Mouse (Mus musculus) myocyte (in vitro differentiated cells): ENCODE results near the gene Tex11. TPM values are rescaled to one million over a fixed set of nuclear protein-coding genes. Genes with fewer than 3 reads are reported as not detected.

Source experiments
- H3K27me3 ChIP-seq: one replicate; pipeline ENCODE4 v1.6.1; 2011; ENCODE audit not compliant: control insufficient read depth, insufficient read depth, insufficient read length
- H3K36me3 ChIP-seq: one replicate; pipeline ENCODE4 v1.6.1; 2011; ENCODE audit not compliant: control insufficient read depth, insufficient read depth
- H3K4me2 ChIP-seq: one replicate; pipeline ENCODE4 v1.6.1; 2011; ENCODE audit warnings: low read depth, control low read depth
- H3K4me3 ChIP-seq: one replicate; pipeline ENCODE4 v1.5.1; 2011; ENCODE audit warnings: mild to moderate bottlenecking, control low read depth, moderate library complexity
- H3K79me2 ChIP-seq: one replicate; pipeline ENCODE4 v1.6.1; 2011; ENCODE audit not compliant: control insufficient read depth, insufficient read depth
- H3ac ChIP-seq: one replicate; pipeline ENCODE4 v1.6.1; 2011; ENCODE audit not compliant: control insufficient read depth, insufficient read length
- CEBPB ChIP-seq: IDR thresholded peaks from 2 replicates; pipeline ENCODE4 v1.6.1; 2011; ENCODE audit warnings: mild to moderate bottlenecking, moderate library complexity; ENCODE audit not compliant: poor library complexity, insufficient read depth, severe bottlenecking
- E2F4 ChIP-seq: IDR thresholded peaks from one replicate; pipeline ENCODE4 v1.6.1; 2011; ENCODE audit warnings: mild to moderate bottlenecking, control low read depth, moderate library complexity; ENCODE audit not compliant: insufficient read depth
- MAX ChIP-seq: IDR thresholded peaks from one replicate; pipeline ENCODE4 v1.6.1; 2011; ENCODE audit warnings: low read depth, mild to moderate bottlenecking, control low read depth
- MYOD1 ChIP-seq, 3 experiments: IDR thresholded peaks; one replicate each; pipeline ENCODE4 v1.6.1; 2011; ENCODE audit warnings: control low read depth in 2 of 3, low read depth in 2 of 3, mild to moderate bottlenecking in 2 of 3, moderate library complexity in 1 of 3; ENCODE audit not compliant: insufficient read length in 2 of 3, control insufficient read depth in 1 of 3
- MYOG ChIP-seq, 3 experiments: IDR thresholded peaks; one replicate each; pipeline ENCODE4 v1.6.1; 2011; ENCODE audit warnings: control low read depth in 2 of 3, low read depth in 2 of 3, mild to moderate bottlenecking in 2 of 3; ENCODE audit not compliant: insufficient read length in 2 of 3, control insufficient read depth in 1 of 3, insufficient read depth in 1 of 3
- POLR2A ChIP-seq: IDR thresholded peaks from one replicate; pipeline ENCODE4 v1.6.1; 2011; ENCODE audit warnings: low read depth, mild to moderate bottlenecking, control low read depth, moderate library complexity; ENCODE audit not compliant: insufficient read length
- POLR2AphosphoS2 ChIP-seq: IDR thresholded peaks from one replicate; pipeline ENCODE4 v1.6.1; 2011; ENCODE audit warnings: low read depth, control low read depth; ENCODE audit not compliant: insufficient read length
- REST ChIP-seq: IDR thresholded peaks from one replicate; pipeline ENCODE4 v1.6.1; 2011; ENCODE audit warnings: mild to moderate bottlenecking, control low read depth, moderate library complexity; ENCODE audit not compliant: insufficient read depth, insufficient read length
- SRF ChIP-seq: IDR thresholded peaks from one replicate; pipeline ENCODE4 v1.6.1; 2011; ENCODE audit warnings: low read depth; ENCODE audit not compliant: control insufficient read depth, insufficient read length
- TCF12 ChIP-seq: IDR thresholded peaks from one replicate; pipeline ENCODE4 v1.6.1; 2011; ENCODE audit warnings: mild to moderate bottlenecking, control low read depth; ENCODE audit not compliant: poor library complexity, insufficient read depth, severe bottlenecking
- TCF3 ChIP-seq: IDR thresholded peaks from one replicate; pipeline ENCODE4 v1.6.1; 2011; ENCODE audit warnings: low read depth, control low read depth; ENCODE audit not compliant: insufficient read length
- USF1 ChIP-seq: IDR thresholded peaks from one replicate; pipeline ENCODE4 v1.6.1; 2011; ENCODE audit warnings: low read depth, mild to moderate bottlenecking, control low read depth, moderate library complexity
- polyA plus RNA-seq: library from polyadenylated mRNA; unstranded; fragments of >200 nt; fragmentation: generic; extraction: Trizol; gene quantifications from one replicate; pipeline ENCODE4 v1.2.1, GENCODE M21; 2012; ENCODE audit warnings: missing spikeins

Gene Tex11
- polyA plus RNA-seq, 1 experiment: not detected

DNA sequence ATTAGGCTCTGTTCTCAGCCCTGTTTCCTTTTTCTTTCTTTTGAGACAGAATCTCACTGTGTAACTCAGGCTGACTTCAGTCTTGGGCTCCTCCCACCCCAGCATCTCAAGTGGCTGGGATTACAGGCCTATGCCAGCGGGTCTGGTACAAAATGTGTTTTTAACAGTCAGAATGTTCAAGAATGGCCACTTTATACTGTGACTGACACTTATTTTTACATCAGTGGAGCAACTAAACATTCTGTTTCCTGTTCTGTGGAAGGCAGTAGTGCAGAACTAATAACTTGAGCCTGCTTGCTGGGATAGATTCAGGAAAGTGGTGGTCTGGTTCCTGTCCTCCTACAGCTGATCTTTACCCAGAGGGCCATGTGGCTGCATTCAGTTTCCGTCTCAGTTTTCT, 258.8 kb downstream of the Tex11 start:
- no peak for TF ChIP-seq MYOD1 (IDR thresholded peaks at IDR 0.05; ENCODE audit: control insufficient read depth in 1 of 3, insufficient read length in 2 of 3, low read depth in 2 of 3)
- TF ChIP-seq MYOG (IDR thresholded peaks at IDR 0.05; ENCODE audit: control insufficient read depth in 1 of 3, insufficient read depth in 1 of 3, insufficient read length in 2 of 3, low read depth in 2 of 3): no peak
- Histone ChIP-seq H3K27me3 (no peaks in the 10 kb centered on the region), H3K79me2 (no peaks in the 10 kb centered on the region), H3ac (no peak overlapping the region), H3K4me3 (no peak overlapping the region), H3K4me2 (no peak overlapping the region), H3K36me3 (no peaks in the 10 kb centered on the region)

DNA sequence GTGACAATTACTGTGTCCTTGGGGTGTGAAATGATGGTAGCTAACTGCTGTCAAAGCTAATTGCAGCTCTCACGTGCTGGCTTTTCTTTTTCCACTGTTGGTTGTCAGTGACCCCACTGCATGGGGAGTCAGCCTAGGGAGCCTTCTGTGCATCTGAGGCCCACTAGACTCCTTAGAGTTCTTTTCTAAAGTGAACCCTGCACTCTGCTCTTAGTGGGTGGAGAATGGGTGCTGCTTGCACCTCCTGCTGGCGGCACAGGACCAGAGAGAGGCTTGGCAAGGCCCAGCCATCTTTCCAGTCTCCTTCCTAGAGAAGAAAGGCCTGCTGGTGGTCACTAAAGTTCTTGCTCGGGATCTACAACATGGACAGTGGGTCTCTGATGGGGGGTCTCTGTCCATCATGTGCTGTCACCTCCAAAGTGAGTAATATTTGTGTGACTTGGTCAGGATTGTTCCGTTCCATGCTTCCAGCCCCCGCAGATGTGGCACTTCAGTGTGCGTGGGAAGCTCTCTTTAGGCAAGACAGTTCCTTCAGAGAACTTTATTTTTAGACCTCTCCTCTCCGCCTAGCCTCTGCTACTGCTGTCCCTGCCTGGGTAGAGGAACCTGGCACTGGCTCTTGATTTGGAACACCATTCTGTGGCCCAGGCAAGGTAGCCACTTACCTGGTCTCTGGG, 261.5 kb downstream of the Tex11 start:
- H3K79me2 ChIP-seq: no peaks in the 10 kb centered on the region
- H3K4me3 ChIP-seq: no peak overlapping the region
- no peaks in the 10 kb centered on the region for H3K36me3 ChIP-seq
- no peak overlapping the region for H3K4me2 ChIP-seq
- H3K27me3 ChIP-seq: no peaks in the 10 kb centered on the region
- TF ChIP-seq MYOD1 (IDR thresholded peaks at IDR 0.05; ENCODE audit: control insufficient read depth in 1 of 3, insufficient read length in 2 of 3, low read depth in 2 of 3) (no peak), TCF12 (no peak), POLR2A (no peak), CEBPB (no peak), E2F4 (no peak), USF1 (no peak), TCF3 (no peak), MAX (no peak), POLR2AphosphoS2 (no peak), SRF (no peak), MYOG (IDR thresholded peaks at IDR 0.05; ENCODE audit: control insufficient read depth in 1 of 3, insufficient read depth in 1 of 3, insufficient read length in 2 of 3, low read depth in 2 of 3) (no peak), REST (no peak)
- H3ac ChIP-seq: no peak overlapping the region

DNA sequence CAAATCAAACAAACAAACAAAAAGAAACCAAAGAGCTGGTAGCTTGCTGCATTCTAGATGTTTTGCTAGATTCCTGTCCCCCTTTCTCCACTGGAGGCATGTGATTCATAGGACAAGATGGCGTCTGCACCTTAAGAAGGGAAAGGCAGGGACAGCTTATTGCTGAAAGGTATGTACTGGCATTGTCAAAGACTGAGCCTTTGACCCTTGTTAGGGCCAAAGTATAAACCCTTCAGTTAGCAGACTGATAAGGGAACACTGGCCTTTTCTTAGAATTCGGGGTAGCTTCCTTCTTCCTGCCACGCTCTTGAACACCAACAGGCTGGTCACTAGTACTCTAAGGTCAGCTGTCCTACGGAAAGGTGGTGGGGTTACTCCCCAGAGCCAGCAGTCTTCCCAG, 262.1 kb downstream of the Tex11 start:
- TF ChIP-seq CEBPB (no peak), MYOD1 (IDR thresholded peaks at IDR 0.05; ENCODE audit: control insufficient read depth in 1 of 3, insufficient read length in 2 of 3, low read depth in 2 of 3) (no peak), USF1 (no peak), TCF3 (no peak), REST (no peak), TCF12 (no peak), E2F4 (no peak), POLR2A (no peak), SRF (no peak), MYOG (IDR thresholded peaks at IDR 0.05; ENCODE audit: control insufficient read depth in 1 of 3, insufficient read depth in 1 of 3, insufficient read length in 2 of 3, low read depth in 2 of 3) (no peak)
- H3K79me2 ChIP-seq: no peaks in the 10 kb centered on the region

DNA sequence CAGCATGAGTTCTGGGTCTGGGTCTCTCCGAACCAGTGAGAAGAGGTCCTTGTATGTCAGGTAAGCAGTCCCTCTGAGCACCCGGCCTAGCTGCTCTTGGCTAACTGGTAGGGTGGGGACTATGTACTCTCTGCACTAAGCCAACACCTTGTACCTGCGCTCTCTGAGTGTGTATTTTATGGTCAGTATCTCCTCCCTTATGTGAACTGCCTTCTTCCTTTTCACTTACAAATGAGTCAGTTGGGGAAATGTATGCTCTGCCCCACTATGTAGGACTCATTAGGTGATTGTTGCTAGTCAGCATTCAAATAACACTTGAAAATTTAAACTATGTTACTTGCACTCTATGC, 262.8 kb downstream of the Tex11 start:
- TF ChIP-seq CEBPB (no peak), TCF12 (no peak), POLR2A (no peak), USF1 (no peak), REST (no peak), MYOD1 (IDR thresholded peaks at IDR 0.05; ENCODE audit: control insufficient read depth in 1 of 3, insufficient read length in 2 of 3, low read depth in 2 of 3) (no peak), POLR2AphosphoS2 (no peak), SRF (no peak), MYOG (IDR thresholded peaks at IDR 0.05; ENCODE audit: control insufficient read depth in 1 of 3, insufficient read depth in 1 of 3, insufficient read length in 2 of 3, low read depth in 2 of 3) (no peak), MAX (no peak), E2F4 (no peak), TCF3 (no peak)
- no peaks in the 10 kb centered on the region for H3K79me2 ChIP-seq
- no peak overlapping the region for H3K4me3 ChIP-seq
- no peaks in the 10 kb centered on the region for H3K27me3 ChIP-seq
- H3K36me3 ChIP-seq: no peaks in the 10 kb centered on the region
- no peak overlapping the region for H3K4me2 ChIP-seq
- no peak overlapping the region for H3ac ChIP-seq

More for the DNA sequence above, 262.1 kb downstream of the Tex11 start:
- no peak overlapping the region for H3ac ChIP-seq
- no peaks in the 10 kb centered on the region for H3K27me3 ChIP-seq
- no peak overlapping the region for H3K4me3 ChIP-seq
- H3K4me2 ChIP-seq: no peak overlapping the region
- H3K36me3 ChIP-seq: no peaks in the 10 kb centered on the region

DNA sequence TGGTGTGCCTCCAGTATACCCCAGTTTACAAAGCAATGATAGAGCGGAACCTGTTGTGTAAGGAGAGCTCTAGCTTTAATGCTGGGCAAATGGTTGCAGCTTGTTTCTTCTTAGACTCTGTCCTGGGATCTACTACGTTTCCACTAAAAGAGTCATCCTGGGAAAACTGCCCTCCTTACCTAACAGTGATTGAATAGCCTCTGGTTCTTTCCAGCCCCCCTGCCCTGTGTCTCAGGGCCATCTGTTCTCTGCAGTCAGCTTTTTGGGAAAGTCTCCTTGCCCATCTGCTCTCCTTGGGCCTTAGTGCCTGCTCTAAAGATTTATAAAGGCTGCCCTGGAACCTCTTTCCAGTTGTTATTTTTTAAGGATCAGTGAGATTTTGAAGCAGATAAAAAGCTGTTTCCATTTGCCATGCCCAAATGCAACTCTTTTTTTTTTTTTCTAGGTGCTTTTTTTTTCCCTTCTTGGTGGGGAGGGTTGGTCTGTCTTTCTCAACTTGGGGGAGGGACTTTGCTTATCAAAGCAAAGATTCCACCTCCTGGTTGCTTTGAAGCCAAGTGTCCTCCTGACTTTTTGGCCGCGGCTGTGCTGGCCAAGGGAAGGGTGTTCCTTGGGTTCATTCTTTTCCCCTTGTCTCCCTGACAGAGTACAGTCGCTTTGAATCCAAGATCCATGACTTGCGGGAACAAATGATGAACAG, 263.3 kb downstream of the Tex11 start:
- Histone ChIP-seq H3K4me2 (no peak overlapping the region), H3K36me3 (no peaks in the 10 kb centered on the region), H3ac (no peak overlapping the region), H3K4me3 (no peak overlapping the region), H3K79me2 (no peaks in the 10 kb centered on the region), H3K27me3 (no peaks in the 10 kb centered on the region)
- TF ChIP-seq MAX (no peak), CEBPB (no peak), POLR2A (no peak), MYOG (IDR thresholded peaks at IDR 0.05; ENCODE audit: control insufficient read depth in 1 of 3, insufficient read depth in 1 of 3, insufficient read length in 2 of 3, low read depth in 2 of 3) (no peak), TCF3 (no peak), TCF12 (no peak), SRF (no peak), POLR2AphosphoS2 (no peak), USF1 (no peak), REST (no peak), E2F4 (no peak), MYOD1 (IDR thresholded peaks at IDR 0.05; ENCODE audit: control insufficient read depth in 1 of 3, insufficient read length in 2 of 3, low read depth in 2 of 3) (no peak)
